Mouse (Mus musculus) kidney, embryonic 14.5 days (tissue): ENCODE measurements around the gene Mob4. TPM values are rescaled to one million over a fixed set of nuclear protein-coding genes. Genes with fewer than 3 reads are reported as not detected.

ENCODE experiments used
- ATAC-seq: fragments of 200-750 bp; cut with Nextera tagmentation; 2 replicates; pipeline ENCODE4 v1.8.0; 2017; ENCODE audit warnings: moderate number of reproducible peaks, mild to moderate bottlenecking, moderate TSS enrichment, moderate library complexity; ENCODE audit not compliant: low FRiP score, low TSS enrichment
- H3K27ac ChIP-seq: fragments of 300-500 bp; sonication (generic); 2 replicates; pipeline ENCODE4 v1.5.1; 2014; ENCODE audit warnings: low read depth, mild to moderate bottlenecking, low read length, moderate library complexity, mixed read lengths
- H3K27me3 ChIP-seq: fragments of 300-500 bp; sonication (generic); 2 replicates; pipeline ENCODE4 v1.6.1; 2014; ENCODE audit warnings: mild to moderate bottlenecking, low read length; ENCODE audit not compliant: control insufficient read depth, insufficient read depth
- H3K36me3 ChIP-seq: fragments of 300-500 bp; sonication (generic); 2 replicates; pipeline ENCODE4 v1.6.1; 2014; ENCODE audit warnings: low read length, mixed read lengths; ENCODE audit not compliant: control insufficient read depth, insufficient read depth
- H3K4me1 ChIP-seq: fragments of 300-500 bp; sonication (generic); 2 replicates; pipeline ENCODE4 v1.6.1; 2014; ENCODE audit warnings: low read length, mixed read lengths; ENCODE audit not compliant: control insufficient read depth, insufficient read depth
- H3K4me2 ChIP-seq: fragments of 300-500 bp; sonication (generic); replicated peaks from 2 replicates; pipeline ENCODE4 v1.6.1; 2014; ENCODE audit warnings: low read depth, mild to moderate bottlenecking, low read length
- H3K4me3 ChIP-seq: fragments of 300-500 bp; sonication (generic); 2 replicates; pipeline ENCODE4 v1.5.1; 2014; ENCODE audit warnings: mild to moderate bottlenecking, low read length
- H3K9ac ChIP-seq: fragments of 300-500 bp; sonication (generic); 2 replicates; pipeline ENCODE4 v1.6.1; 2014; ENCODE audit warnings: low read depth, mild to moderate bottlenecking, low read length, moderate library complexity
- H3K9me3 ChIP-seq: fragments of 300-500 bp; sonication (generic); 2 replicates; pipeline ENCODE4 v1.6.1; 2016; ENCODE audit warnings: low read length; ENCODE audit not compliant: control insufficient read depth
- WGBS: fragments of 180-500 bp; shearing (Covaris S2); extraction: QIAGEN DNeasy Blood & Tissue Kit; methylation state at CpG from one replicate; pipeline ENCODE4 v1.1.7; 2014; 5-methylcytosine and 5-hydroxymethylcytosine counted together
- polyA plus RNA-seq: library from polyadenylated mRNA; unstranded; fragments of >200 nt; fragmentation: Nextera tagmentation; extraction: Ambion mirVana; gene quantifications from 2 replicates; pipeline ENCODE4 v1.2.1, GENCODE M21; 2014

Mob4 gene
- polyA plus RNA-seq, 1 experiment from 2014 or later, result 144 TPM

DNA sequence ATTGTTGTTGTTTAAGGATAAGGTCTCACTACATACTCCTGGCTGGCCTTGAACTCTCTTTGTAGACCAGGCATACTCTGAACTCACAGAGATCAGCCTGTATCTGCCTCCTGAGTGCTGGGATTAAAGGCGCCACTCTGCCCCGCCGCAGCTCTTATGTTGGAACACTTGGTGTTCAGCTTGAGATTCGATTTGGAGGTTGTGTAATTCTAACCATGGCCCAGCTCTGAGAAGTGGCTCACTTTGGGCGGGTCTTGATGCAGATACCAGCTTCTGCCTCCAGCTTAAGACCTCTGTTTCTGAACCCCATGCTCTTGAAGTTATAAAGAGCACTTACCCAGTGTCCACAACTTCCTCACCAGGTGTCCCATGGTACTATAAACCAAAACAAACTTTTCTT lies 1.3 kb upstream of the Mob4 start:
- no peak for ATAC-seq
- Histone ChIP-seq H3K9ac (no peak overlapping the region), H3K4me2 (no peak overlapping the region), H3K27ac (no peak overlapping the region), H3K9me3 (no peaks in the 10 kb centered on the region), H3K36me3 (no peaks in the 10 kb centered on the region; the same call in 1 of the 2 replicates), H3K4me1 (no peaks in the 10 kb centered on the region), H3K27me3 (no peaks in the 10 kb centered on the region), H3K4me3 (no peak overlapping the region)
- WGBS, result 92% methylated on average over 5 of the region's 5 CpGs

DNA sequence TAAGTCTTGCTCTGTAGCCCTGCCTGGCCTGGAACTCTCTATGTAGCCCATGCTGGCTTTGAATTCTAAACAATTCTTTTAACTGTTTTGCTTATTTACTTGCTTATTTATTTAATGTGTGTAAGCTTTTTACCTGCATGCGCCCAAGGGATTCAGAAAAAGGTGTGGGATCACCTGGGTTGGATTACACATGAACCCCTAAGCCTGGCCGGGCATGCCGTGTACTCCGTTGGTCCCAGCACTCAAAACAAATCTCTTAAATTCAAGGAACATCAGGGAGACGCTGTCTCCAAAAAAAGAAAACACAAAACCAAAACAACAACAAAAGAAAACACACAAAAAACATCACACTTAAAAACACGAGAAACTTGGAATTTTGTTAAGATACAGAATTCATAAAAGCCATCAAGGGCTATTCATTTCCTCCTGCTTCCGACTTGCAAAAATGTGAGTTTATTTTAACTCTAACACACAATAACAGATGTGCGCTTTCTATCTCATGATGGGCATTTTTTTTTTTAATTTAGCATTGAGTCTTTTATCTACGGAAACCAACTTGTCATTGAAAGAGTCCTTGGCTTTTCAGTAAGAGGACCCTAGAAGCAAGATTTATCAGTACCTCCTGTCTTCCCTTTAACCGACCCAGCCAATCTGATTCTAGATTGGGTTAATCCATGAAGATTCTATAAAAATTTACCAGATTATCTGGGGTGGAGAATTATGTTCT lies 678 bp upstream of the Mob4 start:
- H3K4me1 ChIP-seq, result no peaks in the 10 kb centered on the region
- 69% methylated on average over 10 of the region's 10 CpGs for WGBS
- peaks cover 1% of the 10 kb centered on the region; the same call in 1 of the 2 replicates for H3K36me3 ChIP-seq
- ATAC-seq, result no peak
- peak overlapping the region; percentile 66; the same call in 1 of the 2 replicates for H3K27ac ChIP-seq
- H3K4me3 ChIP-seq, result peak overlapping the region; percentile 99
- no peaks in the 10 kb centered on the region for H3K9me3 ChIP-seq
- H3K4me2 ChIP-seq, result peak overlapping the region; percentile 42
- H3K9ac ChIP-seq, result peak overlapping the region; percentile 98; the same call in 1 of the 2 replicates
- H3K27me3 ChIP-seq, result no peaks in the 10 kb centered on the region

DNA sequence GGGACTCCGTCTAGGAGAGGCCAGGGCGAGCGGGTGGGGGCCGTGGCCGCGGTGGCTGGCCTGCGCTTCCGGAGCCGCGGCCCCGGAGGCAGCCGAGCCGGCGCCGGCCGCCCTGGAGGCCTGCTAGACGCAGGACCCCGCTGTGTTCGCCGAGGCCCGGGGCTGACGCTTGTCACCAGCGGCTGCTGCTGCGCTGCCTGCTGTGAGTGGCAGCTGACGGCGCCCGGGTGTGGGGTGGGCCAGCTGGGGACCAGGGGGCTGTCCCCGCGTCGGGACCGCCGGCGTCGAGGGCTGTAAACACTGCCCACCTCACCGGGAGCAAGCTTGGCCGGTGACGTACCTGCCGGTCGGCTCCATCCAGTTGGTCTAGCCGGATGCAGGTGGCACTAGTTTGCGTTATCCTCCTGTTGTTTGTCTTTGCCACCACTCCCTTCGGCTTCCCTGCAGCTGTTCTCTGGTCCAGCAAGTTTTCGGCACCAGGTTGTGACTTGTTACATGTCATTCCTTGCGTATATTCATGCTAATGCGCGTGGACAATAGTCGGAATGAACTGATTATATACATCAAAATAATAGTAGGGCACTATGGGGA lies 488 bp downstream of the Mob4 start:
- Histone ChIP-seq H3K36me3 (peaks cover 6% of the 10 kb centered on the region; the same call in 1 of the 2 replicates), H3K4me2 (peak overlapping the region; percentile 65), H3K9me3 (no peaks in the 10 kb centered on the region), H3K4me3 (peak overlapping the region; percentile 99), H3K9ac (peak overlapping the region; percentile 98), H3K27ac (peak overlapping the region; percentile 96), H3K27me3 (no peaks in the 10 kb centered on the region), H3K4me1 (no peaks in the 10 kb centered on the region)
- WGBS, result under 1% methylated on average over 45 of the region's 47 CpGs
- ATAC-seq, result no peak

DNA sequence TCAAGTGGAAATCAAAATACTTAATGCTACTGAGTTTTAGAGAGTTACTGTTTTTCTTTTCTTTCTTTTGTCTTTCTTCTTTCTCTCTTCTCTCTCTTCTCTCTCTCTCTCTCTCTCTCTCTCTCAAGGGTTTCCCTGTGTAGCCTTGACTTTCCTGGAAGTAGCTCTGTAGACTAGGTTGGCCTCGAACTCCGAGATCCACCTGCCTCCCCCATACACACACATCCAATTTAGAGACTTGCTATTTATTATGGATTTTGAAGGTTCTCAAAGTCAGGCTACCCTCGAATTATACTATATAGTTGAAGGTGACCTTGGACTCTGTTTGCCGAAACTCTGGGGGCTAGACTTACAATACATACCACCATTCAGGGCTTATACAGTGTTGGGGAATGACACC lies 1.3 kb downstream of the Mob4 start:
- H3K9ac ChIP-seq, result peak overlapping the region; percentile 98; the same call in 1 of the 2 replicates
- peak overlapping the region; percentile 65 for H3K4me2 ChIP-seq
- WGBS, result 72% methylated on average over 4 of the region's 4 CpGs
- H3K9me3 ChIP-seq, result no peaks in the 10 kb centered on the region
- no peak overlapping the region for H3K27ac ChIP-seq
- ATAC-seq, result no peak
- no peaks in the 10 kb centered on the region for H3K27me3 ChIP-seq
- peaks cover 6% of the 10 kb centered on the region; the same call in 1 of the 2 replicates for H3K36me3 ChIP-seq
- H3K4me3 ChIP-seq, result peak overlapping the region; percentile 99
- H3K4me1 ChIP-seq, result no peaks in the 10 kb centered on the region

DNA sequence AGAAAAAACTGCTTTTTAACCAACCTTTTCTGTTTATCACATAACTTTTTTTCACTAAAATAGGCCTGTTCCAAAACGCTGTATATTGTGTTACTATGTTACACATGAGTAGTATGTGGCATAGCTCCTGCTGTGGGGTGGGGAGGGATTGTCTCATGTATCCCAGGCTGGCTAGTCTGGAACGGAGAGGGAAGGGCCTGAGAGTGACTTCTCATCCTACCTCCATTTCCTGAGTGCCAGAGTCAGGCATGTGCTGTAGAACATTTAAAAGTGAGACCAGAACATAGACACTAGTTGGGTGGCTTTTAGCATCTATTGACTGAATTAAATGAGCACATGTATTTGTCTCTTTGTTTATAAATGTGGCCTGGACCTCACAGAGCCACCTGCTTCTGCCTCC lies 2.1 kb downstream of the Mob4 start:
- no peak overlapping the region for H3K4me3 ChIP-seq
- ATAC-seq, result no peak
- H3K4me1 ChIP-seq, result no peaks in the 10 kb centered on the region
- no peak overlapping the region for H3K9ac ChIP-seq
- H3K4me2 ChIP-seq, result no peak overlapping the region
- H3K9me3 ChIP-seq, result no peaks in the 10 kb centered on the region
- WGBS, result 60% methylated on average over 2 of the region's 2 CpGs
- no peak overlapping the region for H3K27ac ChIP-seq
- H3K27me3 ChIP-seq, result no peaks in the 10 kb centered on the region
- H3K36me3 ChIP-seq, result peaks cover 6% of the 10 kb centered on the region; the same call in 1 of the 2 replicates

DNA sequence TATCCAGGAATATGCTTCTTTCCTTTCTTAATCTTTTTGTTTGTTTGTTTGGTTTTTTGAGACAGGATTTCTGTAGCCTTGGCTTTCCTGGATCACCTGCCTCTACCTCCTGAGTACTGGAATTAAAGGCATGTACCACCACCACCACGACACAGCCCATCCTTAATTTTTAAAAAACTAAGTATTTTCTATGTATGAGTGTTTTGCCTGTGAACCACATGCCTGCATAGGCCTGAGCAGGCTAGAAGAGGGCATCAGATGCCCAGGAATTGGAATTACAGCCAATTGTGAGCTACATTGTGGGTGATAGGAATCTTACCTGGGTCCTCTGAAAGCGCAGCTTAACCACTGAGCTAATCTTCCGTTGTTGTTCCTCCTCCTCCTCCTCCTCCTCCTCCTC lies 3.3 kb downstream of the Mob4 start:
- no peak for ATAC-seq
- no peak overlapping the region for H3K4me2 ChIP-seq
- no peak overlapping the region for H3K4me3 ChIP-seq
- no peak overlapping the region for H3K9ac ChIP-seq
- no peaks in the 10 kb centered on the region for H3K4me1 ChIP-seq
- no peak overlapping the region for H3K27ac ChIP-seq
- peaks cover 9% of the 10 kb centered on the region; the same call in 1 of the 2 replicates for H3K36me3 ChIP-seq
- no peaks in the 10 kb centered on the region for H3K27me3 ChIP-seq
- no peaks in the 10 kb centered on the region for H3K9me3 ChIP-seq
- WGBS, result 96% methylated on average over 3 of the region's 3 CpGs

DNA sequence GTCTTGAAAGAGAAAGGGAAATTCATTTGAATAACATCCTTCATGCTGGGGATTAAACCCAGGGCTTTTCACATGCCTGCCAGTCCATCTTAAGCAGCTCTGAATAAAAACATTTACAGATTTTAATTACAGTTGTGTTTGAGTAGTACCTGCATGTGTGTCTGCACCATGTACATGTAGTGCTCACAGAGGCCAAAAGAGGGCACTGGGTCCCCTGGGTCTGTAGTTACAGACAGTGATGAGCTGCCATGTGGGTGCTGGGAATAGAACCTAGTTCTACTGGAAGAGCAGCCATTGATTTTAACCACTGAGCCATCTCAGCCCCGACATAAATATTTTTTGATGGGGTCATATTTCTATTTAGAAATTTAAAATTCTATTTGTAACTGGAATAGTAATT lies 4.8 kb downstream of the Mob4 start:
- no peaks in the 10 kb centered on the region for H3K27me3 ChIP-seq
- H3K36me3 ChIP-seq, result peaks cover 20% of the 10 kb centered on the region; the same call in 1 of the 2 replicates
- no peak overlapping the region for H3K27ac ChIP-seq
- H3K4me1 ChIP-seq, result no peaks in the 10 kb centered on the region
- no peak overlapping the region for H3K4me2 ChIP-seq
- H3K9ac ChIP-seq, result no peak overlapping the region
- ATAC-seq, result no peak
- H3K4me3 ChIP-seq, result no peak overlapping the region
- no peaks in the 10 kb centered on the region for H3K9me3 ChIP-seq
- 95% methylated on average over 1 of the region's 1 CpGs for WGBS

DNA sequence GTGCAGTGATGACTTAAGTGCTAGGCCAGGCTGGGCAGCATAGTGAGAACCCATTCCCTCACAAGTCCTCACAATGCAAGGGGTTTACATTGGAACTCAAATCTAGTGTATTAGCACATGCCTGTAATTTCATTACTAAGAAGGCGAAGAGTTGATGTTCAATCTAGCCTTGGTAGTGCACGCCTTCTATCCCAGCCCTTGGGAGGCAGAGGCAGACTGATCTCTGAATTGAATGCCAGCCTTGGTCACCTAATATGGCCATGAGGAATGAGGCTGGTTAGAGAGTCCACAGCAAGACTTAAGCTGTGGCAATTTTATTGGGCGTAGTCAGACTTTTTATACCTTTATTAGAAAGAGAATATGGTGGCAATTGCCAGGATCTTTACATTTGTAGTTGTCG lies 13.3 kb downstream of the Mob4 start:
- Histone ChIP-seq H3K9me3 (no peaks in the 10 kb centered on the region), H3K4me2 (no peak overlapping the region), H3K9ac (no peak overlapping the region), H3K36me3 (peaks cover 38% of the 10 kb centered on the region), H3K4me1 (no peaks in the 10 kb centered on the region), H3K27me3 (no peaks in the 10 kb centered on the region), H3K4me3 (no peak overlapping the region), H3K27ac (no peak overlapping the region)
- no peak for ATAC-seq
- 90% methylated on average over 4 of the region's 4 CpGs for WGBS

DNA sequence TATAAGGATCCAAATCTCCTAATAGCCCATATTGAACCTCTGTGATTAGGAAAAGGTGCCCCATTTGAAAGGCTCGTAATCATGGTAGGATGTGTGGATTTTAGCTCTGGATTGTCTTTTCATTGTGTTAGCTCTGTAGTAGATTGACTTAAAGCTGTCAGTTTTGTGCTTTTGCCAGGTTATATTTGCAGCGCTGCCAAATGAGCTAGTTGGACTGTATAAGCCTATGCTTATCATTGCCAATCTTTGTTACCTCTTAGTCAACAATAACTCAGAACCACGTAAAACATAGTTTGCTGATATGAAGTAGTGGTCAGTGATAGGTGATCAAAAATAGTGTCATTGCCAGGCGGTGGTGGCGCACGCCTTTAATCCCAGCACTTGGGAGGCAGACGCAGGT lies 14.5 kb downstream of the Mob4 start:
- no peak overlapping the region for H3K9ac ChIP-seq
- H3K4me2 ChIP-seq, result no peak overlapping the region
- H3K4me1 ChIP-seq, result no peaks in the 10 kb centered on the region
- peaks cover 40% of the 10 kb centered on the region for H3K36me3 ChIP-seq
- H3K9me3 ChIP-seq, result no peaks in the 10 kb centered on the region
- H3K27me3 ChIP-seq, result no peaks in the 10 kb centered on the region
- no peak overlapping the region for H3K27ac ChIP-seq
- ATAC-seq, result no peak
- WGBS, result 96% methylated on average over 7 of the region's 7 CpGs
- H3K4me3 ChIP-seq, result no peak overlapping the region
